Mouse (Mus musculus) adrenal gland, postnatal 25 days (tissue): ENCODE data around the gene Egln2. TPM values are rescaled to one million over a fixed set of nuclear protein-coding genes. Genes with fewer than 3 reads are reported as not detected.
A peak's percentile ranks its signal among the peaks of the same experiment; 100 is the strongest.

Experiments used
- DNase-seq: peaks from one replicate; pipeline ENCODE4 v3.0.0; 2021; ENCODE audit warnings: mixed read lengths
- long read RNA-seq: library from polyadenylated mRNA; stranded (forward); transcript quantifications from one replicate; pipeline ENCODE4 v2.0.0, GENCODE M21; 2021
- total RNA-seq: library from RNA; stranded (reverse); gene quantifications from 2 replicates; pipeline ENCODE4 v1.2.3, GENCODE M21; 2021

Egln2 gene
- total RNA-seq: 108 and 120 TPM in 2 replicates
- long read RNA-seq, transcript Egln2-201 (6 exons, 2,107 nt): major isoform, 232 of 343 reads
- long read RNA-seq, transcript Egln2-202 (6 exons, 1,756 nt): minor isoform, 36 of 343 reads
- long read RNA-seq, partial matches to known transcripts: 51 of 343 reads
- long read RNA-seq, other reads (novel, unspliced or antisense): 24 of 343 reads

- DNase-seq: peak; percentile 98
Observed at GRCm38 (mm10) chr7:27166614-27167474, at the start of gene Egln2. Gene Egln2, minus strand, starts transcription at chr7:27166802.

- no peak for DNase-seq
Observed at GRCm38 (mm10) chr7:27212626-27213025, 46.0 kb upstream of the Egln2 start.

DNA sequence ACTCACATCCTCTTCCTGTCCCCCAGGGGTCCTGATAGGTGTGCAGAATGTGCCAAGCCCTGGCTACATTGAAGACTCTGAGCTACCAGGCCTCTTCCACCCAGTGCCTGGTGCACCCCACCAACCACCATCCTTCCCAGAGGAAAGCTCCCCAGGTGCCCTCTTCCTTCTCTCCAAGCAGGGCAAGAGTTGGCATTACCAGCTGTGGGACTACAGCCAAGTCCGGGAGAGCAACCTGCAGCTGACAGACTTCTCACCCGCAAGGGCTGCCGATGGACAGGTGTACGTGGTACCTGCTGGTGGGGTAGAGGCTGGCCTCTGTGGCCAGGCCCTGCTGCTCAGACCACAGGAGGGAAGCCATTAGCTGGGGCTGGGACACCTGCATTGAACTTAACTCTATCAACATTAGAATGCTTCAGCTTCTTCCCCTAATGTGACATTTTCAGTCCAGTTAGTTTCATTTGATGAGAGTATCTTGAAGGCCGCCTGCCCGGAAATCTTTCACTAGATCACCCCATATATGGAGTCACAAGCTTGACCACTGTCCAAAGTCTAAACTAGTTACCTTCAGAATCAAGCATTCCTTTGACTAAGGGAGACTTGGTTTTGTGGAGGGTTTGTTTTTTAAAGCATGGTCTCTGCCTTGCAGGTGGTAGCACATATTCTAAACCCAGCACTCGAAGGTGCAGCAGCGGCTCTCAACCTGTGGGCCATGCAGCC is 37.3 kb upstream of the Egln2 start:
- no peak for DNase-seq

DNA sequence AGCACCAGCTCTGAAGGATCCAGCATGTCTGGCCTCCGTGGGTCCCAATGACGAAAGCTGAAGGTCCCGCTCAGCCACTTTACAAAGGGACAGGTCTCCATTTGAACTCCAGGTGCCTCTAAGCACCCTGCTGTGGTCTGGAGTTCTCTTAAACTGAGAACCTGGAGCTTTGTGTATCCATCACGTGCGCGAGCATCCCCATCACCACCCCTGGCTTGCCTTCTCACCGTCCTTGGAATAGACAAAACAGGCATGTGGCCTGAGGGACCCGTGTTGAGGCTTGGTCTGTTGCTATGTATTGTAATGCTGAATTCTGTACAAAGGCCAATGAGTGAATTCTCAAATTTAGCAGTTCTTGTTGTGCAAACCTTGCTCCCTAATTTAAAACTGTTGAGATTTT is 32.2 kb upstream of the Egln2 start:
- no peak for DNase-seq

DNA sequence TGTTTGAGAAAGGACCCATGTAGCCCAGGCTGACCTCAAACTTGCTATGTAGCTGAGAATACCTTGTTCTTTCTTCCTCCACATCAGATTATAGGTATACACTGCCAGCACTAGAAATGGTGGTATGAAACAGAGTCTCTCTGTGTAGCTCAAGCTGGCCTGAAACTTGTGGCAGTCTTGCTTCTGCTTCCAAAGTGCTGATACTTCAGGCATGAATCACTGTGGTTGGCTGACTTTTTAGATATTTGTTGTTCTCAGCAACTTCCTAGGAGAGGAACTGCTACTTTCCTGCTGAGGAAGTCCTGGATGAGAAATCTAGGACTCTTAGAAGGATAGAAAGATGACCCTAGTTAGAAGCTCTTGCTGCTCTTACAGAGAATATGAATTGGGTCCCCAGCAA is 31.8 kb upstream of the Egln2 start:
- DNase-seq: no peak

DNA sequence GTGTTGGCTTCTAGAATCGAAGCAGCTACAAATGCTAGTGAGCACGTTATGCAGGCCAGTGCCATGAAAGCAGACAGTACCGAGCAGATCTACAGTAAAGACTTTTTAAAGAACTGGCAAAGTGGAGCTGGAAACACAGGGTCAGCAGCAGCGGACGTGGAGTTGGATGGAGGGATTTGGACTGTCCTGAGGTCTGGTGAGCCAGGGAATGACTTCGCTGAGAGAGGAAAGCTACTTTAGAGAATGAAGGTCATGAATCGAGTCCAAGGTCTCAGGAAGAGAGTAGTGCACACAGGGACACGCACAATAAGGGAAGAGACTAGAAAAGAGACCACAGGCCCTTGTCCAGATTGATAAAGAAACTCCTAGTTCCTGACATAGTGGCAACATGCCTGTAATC is 31.0 kb upstream of the Egln2 start:
- no peak for DNase-seq

- no peak for DNase-seq
Observed at GRCm38 (mm10) chr7:27197136-27197535, 30.5 kb upstream of the Egln2 start.

GRCm38 (mm10) chr7:27195681-27196611 is 29.3 kb upstream of the Egln2 start, which contains the start of the genes BC024978 and Snrpa:
Gene BC024978, plus strand, starts transcription at chr7:27195781.
Gene Snrpa, minus strand, starts transcription at chr7:27196271.
- DNase-seq: peak; percentile 92

GRCm38 (mm10) chr7:27193731-27194130 is 27.1 kb upstream of the Egln2 start:
- DNase-seq: no peak

- no peak for DNase-seq
Observed at GRCm38 (mm10) chr7:27192434-27192833, 25.8 kb upstream of the Egln2 start.

GRCm38 (mm10) chr7:27189271-27189931 is 22.8 kb upstream of the Egln2 start:
- DNase-seq: no peak

DNA sequence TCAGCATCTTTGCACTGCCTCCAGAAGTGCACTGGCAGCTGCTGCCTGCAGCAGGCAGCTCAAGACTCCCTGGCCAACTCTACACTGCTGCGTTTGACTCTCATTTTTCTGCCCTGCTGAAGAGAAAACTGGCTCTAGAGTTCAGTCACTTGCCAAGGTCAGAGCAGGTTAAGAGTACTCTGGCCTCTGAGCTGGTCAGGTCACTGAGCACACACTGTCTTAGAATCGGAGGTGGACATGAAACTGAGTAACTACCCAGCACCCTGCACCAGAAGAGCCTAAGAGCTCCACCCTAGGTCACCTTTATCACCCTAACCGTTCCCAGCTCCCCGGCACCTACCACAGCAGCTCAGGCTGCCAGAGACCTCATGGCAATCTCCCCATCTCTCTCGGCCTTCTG is 19.4 kb upstream of the Egln2 start:
- no peak for DNase-seq

DNA sequence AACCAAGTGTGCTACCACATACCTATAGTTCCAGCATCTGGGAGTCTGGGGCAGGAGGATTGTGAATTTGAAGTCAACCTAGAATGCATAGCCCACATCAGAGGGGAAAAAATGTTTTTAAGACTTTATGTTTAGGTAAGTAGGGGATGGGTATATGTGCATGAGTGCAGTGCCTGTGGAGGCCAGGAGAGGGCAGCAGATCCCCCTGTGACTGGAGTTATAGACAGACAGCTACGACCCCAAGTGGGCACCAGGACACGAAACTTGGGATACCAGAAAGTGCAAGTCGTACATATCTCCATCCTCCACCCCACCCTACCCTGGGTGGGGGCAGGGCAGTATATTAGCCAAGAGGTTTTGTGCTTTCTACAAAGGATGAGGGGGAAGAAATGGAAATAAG is 18.4 kb upstream of the Egln2 start:
- peak; percentile 48 for DNase-seq

- no peak for DNase-seq
Observed at GRCm38 (mm10) chr7:27182498-27182897, 15.9 kb upstream of the Egln2 start.

DNA sequence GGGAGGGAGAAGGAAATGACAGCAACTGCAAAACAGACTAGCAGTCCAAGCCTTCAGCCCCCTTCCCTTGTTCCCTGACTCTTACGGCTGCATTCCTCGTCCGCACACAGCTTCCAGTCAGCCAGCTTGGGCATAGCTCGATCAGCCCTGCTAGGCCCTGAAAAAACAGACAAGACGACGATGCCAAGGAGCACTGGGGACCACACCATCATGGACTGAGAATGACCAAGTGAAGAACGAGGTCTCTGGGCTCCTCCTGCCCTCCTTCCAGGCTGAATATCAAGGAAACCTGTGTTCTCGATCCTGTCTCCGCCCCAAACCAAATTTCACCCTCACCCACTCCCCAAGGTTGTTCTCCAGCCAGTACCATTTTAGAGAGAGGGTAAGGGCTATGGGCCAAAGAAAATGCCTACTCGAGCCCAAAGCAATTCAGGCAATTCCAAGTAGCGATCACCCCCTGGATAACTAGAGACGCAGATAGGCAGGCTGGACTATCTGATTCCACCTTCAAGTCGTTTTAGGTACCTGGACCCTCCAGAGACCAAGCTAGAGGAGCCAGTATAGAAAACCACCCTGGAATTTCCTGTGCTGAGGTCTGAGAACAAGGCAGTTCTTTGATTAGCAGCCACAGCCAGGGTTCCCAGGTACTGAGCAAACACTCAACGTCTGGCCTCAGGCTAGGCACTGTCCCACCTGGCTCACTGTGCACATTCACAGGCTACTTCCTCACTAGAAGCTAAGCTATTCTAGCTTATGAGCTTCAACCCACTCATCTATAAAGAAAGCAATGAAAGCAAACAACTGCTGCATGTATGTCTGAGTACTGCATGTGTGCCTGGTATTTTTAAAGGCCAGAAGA is 14.5 kb upstream of the Egln2 start, which contains the start of the genes Gm21983 and Mia:
Gene Gm21983 (minus strand): TSS at position 250 of the 859 bp plus-strand sequence.
Gene Mia (minus strand): TSS at position 321 of the 859 bp plus-strand sequence.
- DNase-seq: no peak

GRCm38 (mm10) chr7:27180036-27180435 is 13.4 kb upstream of the Egln2 start:
- peak; percentile 64 for DNase-seq

GRCm38 (mm10) chr7:27179217-27179918 is 12.8 kb upstream of the Egln2 start:
- DNase-seq: no peak

DNA sequence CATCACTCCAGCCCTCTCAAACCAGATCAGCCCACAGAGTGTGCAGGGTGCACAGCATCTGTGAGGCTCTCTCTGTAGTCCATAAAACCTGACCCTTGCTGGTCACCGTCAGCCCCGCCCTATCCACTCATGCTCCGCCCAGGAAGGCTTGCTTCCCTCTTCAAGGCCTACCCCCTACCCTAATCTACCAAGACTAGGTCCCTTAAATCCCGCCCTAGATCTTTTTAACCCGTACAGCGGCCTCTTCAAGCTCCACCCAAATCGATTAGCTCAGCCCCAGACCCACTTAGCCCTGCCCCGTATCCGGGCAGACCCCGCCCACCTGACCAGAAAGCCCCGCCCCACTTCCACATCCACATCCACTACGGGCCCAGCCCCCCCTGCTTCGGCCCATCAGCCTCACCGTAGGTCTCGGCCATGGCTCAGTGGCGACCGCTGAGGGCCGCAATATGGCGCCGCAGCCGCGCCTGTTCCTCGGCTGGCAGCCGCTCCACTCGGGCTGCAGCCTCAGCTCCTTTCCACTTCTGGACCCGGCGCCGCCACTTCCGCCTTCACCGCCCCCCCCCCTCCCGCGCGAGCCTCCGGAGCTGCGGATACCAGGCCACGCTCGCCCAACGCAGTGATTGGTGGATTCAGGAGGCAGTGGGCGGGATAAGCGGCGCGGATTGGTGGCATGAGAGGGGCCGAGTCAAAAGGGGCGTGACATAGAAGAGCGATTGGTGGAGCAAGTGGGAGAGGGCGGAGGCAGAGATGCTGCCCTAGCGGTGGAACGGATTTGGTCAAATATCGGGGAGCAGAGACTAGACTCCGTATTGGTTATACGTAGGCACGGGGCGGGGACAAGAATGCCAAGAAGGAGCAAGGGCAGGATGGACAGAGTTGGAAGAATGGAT is 12.0 kb upstream of the Egln2 start, which contains the start of gene Rab4b:
Gene Rab4b (minus strand): TSS at position 573 of the 893 bp plus-strand sequence.
- DNase-seq: peak; percentile 98
